Mouse (Mus musculus): ENCODE results near the gene Cyp4f18. TPM values are rescaled to one million over a fixed set of nuclear protein-coding genes. Genes with fewer than 3 reads are reported as not detected.
A peak's percentile ranks its signal among the peaks of the same experiment; 100 is the strongest.
"Not testable (repeated sequence)": the region's sequence is repeated elsewhere in the genome, so short reads cannot be mapped to it uniquely, and the experiment has no call there.

Gene Cyp4f18
- total RNA-seq (2021) = under 1 TPM; 0.70 to 0.73 TPM

DNA sequence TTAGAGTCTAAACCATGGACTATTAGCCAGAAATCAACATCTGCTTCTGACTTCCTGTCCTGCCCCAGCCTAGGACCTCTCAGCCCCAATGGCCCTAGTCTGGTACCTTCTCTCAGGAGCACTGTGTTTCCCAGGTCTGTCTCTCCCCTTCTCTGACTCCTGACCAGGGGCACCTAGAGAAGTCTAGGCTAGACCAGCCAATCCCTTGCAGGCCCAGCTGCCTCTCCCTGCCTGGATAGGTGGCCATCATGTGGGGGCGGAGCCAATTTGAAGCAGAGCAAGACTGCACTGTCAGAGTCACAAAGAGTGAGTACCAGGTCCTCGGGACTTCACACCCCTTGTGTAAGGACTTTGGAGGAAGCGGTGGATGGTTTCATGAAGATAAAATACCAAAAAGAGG, at the start of gene Cyp4f18:
Gene Cyp4f18 (minus strand): TSS at position 154 of the 400 bp plus-strand sequence.
- intact Hi-C loops (cut with DNase I) = no loop called here
- no peak for DNase-seq (ENCODE audit: low spot score)

DNA sequence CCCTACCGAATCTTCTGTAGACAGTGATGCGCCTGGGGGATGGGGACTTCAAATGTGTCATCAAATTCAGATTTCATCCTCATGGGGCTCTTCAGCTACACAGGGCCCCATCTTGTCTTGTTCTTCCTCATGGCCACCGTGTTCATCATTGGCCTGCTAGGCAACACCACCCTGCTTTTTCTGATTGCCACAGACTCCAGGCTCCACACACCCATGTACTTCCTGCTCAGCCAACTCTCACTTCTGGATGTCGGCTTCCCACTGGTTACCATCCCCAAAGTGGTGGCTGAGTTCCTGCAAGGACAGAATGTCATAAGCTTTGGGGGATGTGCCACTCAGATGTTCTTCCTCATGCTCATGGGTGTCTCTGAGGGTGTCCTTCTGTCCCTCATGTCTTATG, 48.2 kb upstream of the Cyp4f18 start:
- intact Hi-C loops (cut with DNase I); DNase-seq (ENCODE audit: low spot score): not testable (repeated sequence)

DNA sequence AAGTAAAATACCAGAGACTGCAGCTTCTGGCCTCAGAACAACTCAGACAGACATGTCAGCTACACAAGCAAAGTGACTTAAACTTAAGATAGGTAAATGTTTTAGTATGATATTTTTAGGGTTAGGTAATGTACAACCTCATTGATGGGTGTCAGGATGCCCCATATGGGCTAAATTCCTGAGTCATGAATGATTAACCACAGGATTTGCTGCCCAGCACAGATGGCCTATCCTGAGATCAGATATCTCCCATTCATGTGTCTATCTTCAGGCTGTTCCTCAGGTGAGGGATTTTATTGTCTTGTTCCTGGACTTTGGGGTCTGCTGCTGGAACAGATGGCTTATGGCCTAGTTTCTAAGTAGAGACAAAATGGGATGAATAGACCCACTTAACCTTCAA, 45.2 kb upstream of the Cyp4f18 start:
- intact Hi-C loops (cut with DNase I) = loop anchor here (2.0 kb wide), 1 partner anchor 40 kb away; no protein-coding TSS in a partner anchor

DNA sequence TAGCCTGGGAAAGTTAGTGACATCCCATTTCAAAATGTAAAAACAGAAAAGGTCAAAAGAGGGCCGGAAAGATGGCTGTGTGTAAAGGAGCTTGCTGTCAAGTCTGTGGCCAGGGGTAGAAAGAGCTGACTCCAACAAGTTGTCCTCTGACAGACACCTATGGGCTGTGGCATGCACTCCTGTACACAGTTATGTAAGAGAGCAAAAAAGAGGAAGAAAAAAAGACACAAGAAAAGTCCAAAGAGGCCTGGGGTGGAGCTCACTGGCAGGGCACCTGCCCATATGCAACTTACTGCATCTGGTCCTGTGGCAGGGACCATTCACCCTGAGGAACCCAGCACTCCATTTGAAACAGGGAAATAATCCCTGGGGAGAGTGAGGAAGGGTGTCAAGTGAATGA, 33.1 kb upstream of the Cyp4f18 start:
- no peak for DNase-seq (ENCODE audit: low spot score)
- intact Hi-C loops (cut with DNase I) = loop anchor here (10.0 kb wide), 1 partner anchor 908 kb away; no protein-coding TSS in a partner anchor

More for the DNA sequence above, 45.2 kb upstream of the Cyp4f18 start:
- not testable (repeated sequence) for DNase-seq (ENCODE audit: low spot score)

DNA sequence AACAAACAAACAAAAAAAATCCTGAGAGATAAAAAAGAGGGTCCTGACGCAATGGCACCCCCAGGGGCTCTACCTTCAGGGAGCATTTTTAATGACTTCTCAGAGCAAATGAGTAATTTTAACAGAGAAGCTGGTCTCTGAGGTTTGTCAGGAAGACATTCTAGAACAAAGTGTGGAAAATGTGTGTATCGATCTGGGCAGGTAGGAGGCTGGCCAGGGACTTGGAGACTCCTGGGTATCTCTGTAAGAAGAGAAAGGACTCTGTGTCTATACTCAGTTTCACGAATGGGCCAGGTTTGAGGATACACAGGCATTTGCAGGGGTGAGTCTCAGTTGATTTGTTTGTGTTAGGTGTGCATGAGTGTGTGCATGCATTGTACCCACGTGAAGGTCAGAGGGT, 31.5 kb upstream of the Cyp4f18 start, which contains the start of gene Olfr372:
Gene Olfr372 (plus strand): TSS at position 301 of the 400 bp plus-strand sequence.
- not testable (repeated sequence) for DNase-seq (ENCODE audit: low spot score)

DNA sequence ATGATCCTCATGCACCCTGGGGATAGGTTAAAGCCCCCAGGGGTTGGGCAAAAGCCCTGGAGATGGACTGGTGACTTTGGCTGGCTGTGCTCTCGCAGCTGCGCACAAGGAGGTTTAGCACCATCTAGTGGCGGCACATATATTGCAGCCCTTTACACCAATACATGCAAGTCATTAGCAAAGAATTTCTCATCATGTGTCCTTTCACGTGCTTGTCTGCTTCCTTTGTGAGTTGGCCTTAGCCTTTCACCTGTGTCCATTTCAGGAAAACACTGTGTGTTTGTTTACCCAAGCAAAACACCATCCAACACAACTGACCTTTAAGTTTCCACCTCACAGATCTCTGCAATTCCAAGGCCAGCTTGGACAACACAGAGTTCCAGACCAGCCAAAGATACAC, 23.5 kb upstream of the Cyp4f18 start:
- intact Hi-C loops (cut with DNase I); DNase-seq (ENCODE audit: low spot score): not testable (repeated sequence)

More for the DNA sequence above, 31.5 kb upstream of the Cyp4f18 start, which contains the start of gene Olfr372:
- intact Hi-C loops (cut with DNase I) = loop anchor here (10.0 kb wide), 1 partner anchor 906 kb away; no protein-coding TSS in a partner anchor

DNA sequence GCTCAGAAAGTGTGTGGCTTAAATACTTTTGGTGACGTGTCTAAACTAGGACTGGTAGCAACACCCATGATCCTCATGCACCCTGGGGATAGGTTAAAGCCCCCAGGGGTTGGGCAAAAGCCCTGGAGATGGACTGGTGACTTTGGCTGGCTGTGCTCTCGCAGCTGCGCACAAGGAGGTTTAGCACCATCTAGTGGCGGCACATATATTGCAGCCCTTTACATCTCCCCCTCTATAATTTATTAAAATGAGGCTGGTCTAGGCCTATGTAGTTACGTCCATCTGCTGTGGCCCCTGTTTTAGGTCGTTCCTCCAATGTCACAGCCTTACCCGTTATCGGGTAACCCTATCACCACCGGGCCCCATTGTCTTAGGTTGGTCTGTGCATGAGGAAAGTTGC, 15.5 kb upstream of the Cyp4f18 start:
- DNase-seq (ENCODE audit: low spot score); intact Hi-C loops (cut with DNase I): not testable (repeated sequence)

DNA sequence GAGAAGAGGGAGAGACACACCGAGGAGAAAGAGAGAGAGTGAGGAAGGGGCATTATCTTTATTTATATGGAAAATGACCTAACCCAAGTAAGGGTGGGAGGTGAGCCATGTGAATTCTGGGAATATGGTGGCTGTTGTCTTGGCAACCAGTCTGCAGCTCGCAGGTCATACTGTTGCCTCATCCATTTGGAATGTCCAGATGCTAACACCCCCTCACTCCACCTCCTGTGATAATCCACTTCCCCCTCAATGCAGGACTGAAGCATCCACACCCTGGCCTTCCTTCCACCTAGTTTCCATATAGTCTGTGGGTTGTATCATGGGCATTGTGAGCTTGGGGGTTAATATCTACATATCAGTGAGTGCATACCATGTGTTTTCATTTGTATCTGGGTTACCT, 10.4 kb upstream of the Cyp4f18 start:
- no peak for DNase-seq (ENCODE audit: low spot score)
- intact Hi-C loops (cut with DNase I) = no loop called here

DNA sequence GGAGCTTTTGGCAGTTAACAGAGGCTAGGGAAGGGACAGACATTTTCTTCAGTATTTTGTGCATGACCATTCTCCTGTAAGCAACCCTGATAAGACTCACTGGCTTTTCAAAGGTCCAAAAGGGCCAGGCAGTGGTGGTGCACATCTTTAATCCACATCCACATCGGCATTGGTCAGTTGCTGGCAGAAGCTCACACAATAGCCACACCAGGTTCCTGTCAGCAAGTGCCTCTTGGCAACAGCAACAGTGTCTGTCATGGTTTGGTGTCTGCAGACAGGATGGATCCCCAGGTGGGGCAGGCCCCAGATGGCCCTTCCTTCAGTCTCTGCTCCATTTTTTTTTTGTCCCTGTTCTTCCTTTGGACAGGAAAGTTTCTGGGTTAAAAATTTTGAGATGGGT, 9.6 kb upstream of the Cyp4f18 start:
- intact Hi-C loops (cut with DNase I); DNase-seq (ENCODE audit: low spot score): not testable (repeated sequence)

DNA sequence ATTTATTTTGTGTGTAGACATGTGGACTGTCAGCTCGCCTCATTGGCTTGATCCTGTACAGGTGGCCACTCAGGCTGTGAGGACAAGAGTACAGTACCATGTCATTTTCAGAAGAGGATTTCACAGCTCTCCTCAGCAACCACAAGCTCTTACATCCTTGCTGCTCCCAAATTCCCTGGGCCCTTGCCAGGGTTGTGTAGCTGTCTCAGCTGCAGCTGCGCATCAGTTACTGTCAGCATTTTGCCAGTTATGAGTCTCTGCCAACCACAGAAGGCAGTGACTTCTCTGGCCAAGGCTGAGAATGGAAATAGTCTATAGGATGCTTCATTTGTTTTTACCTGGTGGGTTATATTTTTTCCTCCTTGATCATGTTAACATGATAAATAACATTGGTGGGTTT, 8.7 kb upstream of the Cyp4f18 start:
- intact Hi-C loops (cut with DNase I) = no loop called here
- DNase-seq (ENCODE audit: low spot score) = no peak

DNA sequence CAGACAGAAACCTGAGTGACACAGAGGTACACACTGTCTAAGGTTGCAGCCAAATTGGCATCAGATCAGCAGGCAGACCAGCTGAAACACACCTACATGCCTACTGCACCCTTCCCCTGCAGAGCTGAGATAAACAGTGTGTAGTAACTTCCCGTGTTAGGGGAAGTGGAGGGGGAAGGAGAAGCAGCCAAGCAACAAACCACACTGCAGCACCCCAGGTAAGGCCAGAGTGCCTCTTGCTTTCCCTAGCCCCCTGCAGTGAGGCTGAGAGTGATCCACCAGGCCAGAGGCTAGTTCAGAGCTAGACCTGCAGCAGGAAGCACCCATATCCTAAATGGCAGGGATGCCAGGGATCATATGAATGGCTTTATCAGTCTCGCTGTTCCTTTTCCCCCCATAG, 7.9 kb upstream of the Cyp4f18 start:
- intact Hi-C loops (cut with DNase I); DNase-seq (ENCODE audit: low spot score): not testable (repeated sequence)

DNA sequence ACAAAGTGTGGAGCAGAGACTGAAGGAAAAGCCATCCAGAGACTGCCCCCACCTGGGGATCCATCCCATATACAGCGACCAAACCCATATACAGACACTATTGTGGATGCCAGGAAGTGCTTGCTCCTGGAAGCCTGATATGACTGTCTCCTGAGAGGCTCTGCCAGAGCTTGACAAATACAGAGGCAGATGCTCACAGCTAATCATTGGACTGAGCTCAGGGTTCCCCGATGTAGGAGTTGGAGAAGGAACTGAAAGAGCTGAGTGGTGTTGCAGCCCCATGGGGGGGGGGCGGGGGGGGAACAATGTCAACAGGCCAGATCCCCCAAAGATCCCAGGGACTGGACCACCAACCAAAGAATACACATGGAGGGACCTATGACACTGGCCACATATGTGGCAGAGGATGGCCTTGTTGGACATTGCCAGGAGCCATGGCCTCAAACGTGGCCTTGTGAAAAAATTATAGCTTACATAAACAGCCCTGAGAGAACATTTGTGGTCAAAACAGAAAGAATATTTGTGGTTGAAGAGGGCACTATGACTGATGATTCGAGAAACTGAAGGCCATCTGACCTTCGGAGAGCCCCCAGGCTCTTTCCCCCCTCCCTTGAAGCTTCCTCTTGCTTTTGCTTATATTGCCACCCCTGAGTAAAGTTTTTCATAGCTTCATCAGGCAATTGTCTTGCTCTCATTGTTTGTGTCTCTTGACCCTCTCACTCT, 4.2 kb upstream of the Cyp4f18 start:
- intact Hi-C loops (cut with DNase I) = not testable (repeated sequence)

DNA sequence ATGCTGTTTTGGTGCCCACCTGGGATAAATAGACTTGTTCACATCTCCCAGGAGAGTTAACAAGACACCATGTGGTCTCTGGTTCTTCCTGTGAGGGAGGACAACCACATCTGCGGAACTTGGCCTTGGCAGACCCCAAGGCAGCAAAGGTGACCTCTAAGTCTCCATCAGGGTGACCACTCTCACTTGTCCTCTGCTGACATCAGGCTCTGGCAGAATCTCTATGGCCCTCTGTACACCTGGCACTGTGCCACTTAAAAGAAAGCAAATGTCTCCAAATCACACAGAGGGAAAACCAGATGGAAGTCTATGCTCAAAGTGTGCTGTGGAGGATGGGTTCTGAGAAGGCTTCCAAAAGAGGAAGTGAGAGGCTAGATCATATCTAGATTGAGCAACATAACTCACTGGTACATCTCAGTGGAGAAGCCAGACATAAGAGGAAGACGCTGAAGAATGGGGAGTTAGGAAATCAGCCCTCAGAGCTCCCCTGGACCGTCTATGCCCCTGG, 1.2 kb downstream of the Cyp4f18 start:
- DNase-seq (ENCODE audit: low spot score) = no peak
- intact Hi-C loops (cut with DNase I) = no loop called here

More for the DNA sequence above, 4.2 kb upstream of the Cyp4f18 start:
- not testable (repeated sequence) for DNase-seq (ENCODE audit: low spot score)

DNA sequence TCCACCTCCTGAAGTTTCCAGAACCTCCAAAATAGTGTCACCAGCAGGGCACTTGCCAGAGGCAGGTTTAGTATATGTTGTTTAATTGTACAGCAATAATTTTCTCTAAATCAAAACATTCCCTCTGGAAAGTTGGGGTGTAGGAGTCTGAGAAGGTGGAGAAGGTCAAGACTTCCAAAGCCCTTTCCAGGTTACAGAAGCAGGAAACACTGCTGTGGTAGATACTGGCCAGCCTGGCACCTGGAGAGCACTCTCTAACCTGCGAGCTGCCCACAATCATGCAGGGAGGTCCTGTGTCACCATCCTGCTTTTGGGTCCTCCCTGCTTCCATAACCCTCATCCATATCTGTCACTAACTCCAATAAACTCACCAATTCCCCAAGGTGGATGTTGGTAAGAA, 2.7 kb downstream of the Cyp4f18 start:
- no peak for DNase-seq (ENCODE audit: low spot score)
- intact Hi-C loops (cut with DNase I) = no loop called here

DNA sequence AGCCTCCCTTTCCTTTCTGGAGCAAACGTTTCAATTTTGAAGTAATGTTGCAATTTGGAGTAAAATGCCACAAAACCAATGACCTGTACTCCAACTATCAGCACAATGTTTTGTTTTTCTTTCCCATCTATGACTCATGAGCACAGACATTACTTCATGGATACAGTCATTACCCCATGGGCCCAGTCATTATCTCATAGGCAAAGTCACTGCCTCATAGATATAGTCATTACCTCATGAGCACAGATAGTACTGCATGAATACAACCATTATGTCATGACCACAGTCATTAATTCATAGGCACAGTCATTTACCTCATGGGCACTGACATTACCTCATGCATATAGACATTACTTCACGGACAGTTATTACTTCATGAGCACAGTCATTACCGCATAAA, 3.5 kb downstream of the Cyp4f18 start:
- no peak for DNase-seq (ENCODE audit: low spot score)
- intact Hi-C loops (cut with DNase I) = no loop called here

DNA sequence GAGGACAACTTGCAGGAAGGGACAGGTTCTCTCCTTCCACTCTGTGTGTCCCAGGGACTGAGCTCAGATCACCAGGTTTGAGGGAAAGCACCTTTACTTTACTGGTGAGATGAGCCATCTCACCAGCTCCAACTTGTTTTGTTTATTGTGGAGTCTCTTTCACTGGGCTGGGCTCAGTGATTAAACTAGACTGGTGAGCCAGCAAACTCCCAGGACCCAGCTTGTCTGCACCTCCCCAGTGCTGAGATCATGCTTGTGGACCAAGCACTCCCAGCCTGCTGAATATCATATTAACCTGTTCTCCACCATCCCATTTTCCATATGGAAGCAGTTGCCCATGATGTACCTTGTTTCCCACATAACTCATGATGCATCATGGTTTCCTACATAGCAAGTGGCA, 6.5 kb downstream of the Cyp4f18 start:
- DNase-seq (ENCODE audit: low spot score) = no peak
- intact Hi-C loops (cut with DNase I) = loop anchor here (1.0 to 2.0 kb wide), 2 partner anchors 92 to 96 kb away; no protein-coding TSS in a partner anchor

DNA sequence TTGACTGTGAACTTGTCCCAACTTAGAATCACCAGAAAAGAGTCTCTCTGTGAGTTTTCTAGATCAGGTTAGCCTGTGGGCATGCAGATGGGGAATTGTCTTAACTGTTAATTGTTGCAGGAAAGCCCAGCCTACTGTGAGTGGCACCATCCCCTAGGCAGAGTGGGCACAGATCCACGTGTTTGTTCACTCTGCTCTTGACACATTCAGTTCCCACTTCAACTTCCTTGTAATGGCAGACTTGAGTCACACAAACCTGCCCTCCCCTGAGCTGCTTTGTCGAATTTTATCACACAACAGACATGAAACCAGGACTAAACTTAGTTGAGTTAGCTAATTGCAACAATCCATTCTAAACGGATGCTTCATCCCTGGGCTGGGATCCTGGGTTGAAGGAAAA, 9.2 kb downstream of the Cyp4f18 start:
- DNase-seq (ENCODE audit: low spot score) = no peak
- intact Hi-C loops (cut with DNase I) = no loop called here

DNA sequence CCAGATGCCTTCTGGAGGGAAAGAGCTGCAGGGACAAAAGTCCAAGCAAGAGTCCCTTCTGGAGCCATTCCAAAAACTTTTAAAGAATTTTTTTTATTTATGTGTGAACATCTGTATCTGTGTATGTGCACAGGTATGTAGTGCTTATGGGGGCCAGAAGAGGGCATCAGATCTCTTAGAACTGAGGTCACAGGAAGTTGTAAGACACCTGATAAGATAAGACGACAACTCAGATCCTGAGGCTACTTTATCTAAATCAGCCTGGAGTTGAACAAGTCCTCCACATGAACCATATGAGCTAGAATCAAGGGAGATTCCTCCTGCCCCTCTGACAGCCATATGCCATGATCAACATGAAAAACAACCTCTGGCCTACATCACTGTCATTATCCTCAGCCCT, 10.0 kb downstream of the Cyp4f18 start:
- intact Hi-C loops (cut with DNase I) = no loop called here
- DNase-seq (ENCODE audit: low spot score) = no peak

DNA sequence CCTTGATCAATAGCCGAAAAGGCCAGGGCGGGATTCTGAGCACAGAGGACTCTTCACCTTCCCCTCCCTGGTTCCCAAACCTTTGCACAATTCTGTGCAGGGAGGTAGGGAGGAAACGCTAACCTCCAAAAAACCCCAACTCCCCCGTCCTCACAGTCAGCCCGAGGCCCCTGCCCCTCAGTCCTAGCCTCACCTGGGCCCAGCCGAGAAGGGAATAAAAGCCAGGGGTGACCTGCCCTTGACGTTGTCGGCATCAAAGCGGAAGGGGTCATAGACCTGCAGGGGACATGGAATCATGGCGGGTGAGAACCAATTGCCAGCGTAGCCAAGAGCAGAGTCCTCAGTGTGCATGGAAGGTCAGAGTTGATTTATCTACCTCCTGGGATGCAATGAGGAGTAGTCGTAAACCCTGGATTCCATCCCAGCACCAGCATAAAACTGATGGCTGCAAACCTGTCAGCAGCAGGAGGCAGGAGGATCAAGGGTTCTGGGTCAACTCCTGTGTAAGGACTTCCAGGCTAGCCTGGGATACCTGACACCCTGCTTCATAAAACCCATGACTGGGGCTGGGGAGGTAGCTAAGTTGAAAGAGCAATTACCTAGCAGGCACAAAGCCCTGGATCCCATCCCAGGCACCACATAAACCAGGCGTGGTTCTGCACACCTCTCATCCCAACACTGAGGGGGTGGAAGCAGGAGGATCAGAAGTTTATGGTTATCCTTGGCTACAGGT, 20.4 kb downstream of the Cyp4f18 start:
- intact Hi-C loops (cut with DNase I) = no loop called here
- DNase-seq (ENCODE audit: low spot score) = no peak

DNA sequence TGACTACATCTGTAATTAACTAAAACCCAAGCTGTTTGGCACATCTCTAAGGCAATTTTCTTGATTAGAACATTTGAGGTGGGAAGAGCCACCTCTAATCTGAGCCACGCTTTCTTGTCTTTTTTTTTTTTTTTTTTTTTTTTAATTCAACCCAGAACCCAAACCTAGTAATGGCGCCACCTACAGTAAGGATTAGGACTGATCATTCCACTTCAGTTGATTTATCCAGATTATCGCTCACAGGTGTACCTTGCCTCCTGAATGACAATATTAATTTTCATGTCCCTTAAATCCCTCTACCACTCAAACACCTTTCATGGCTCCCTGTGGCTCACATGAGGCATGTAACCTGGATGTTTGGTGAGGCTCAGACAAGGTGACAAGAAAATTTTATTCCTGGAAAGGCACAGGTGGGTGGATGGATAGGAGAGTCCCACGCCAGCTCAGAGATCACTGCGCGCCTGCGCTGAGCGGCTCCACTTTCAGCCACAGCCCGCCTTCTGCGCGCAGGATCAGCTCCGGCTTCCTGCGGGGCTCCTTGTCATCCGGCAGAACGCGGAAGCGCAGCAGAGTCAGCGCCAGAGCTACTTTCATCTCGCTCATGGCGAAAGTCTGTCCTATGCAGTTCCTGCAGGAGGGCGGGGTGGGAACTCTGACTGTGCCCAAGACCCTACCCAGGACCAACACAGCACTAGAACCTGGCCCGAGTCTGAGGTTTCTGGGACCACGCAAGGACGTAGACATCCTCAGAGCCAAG, 21.1 kb downstream of the Cyp4f18 start:
- peak; percentile 13 for DNase-seq (ENCODE audit: low spot score)
- intact Hi-C loops (cut with DNase I) = no loop called here
